Mouse (Mus musculus) MEL (cell line): ENCODE data around the gene Smyd1.

Source experiments
- EP300 ChIP-seq, 2 experiments: IDR thresholded peaks; 2 replicates each; pipeline ENCODE4 v1.6.1; 2011; ENCODE audit warnings: improper control_type of control experiment in 2 of 2, low read length in 2 of 2, low read depth in 1 of 2, mild to moderate bottlenecking in 1 of 2
- JUND ChIP-seq: IDR thresholded peaks from 2 replicates; pipeline ENCODE4 v1.6.1; 2011; ENCODE audit warnings: low read depth, mild to moderate bottlenecking, improper control_type of control experiment, low read length
- MAFK ChIP-seq: IDR thresholded peaks from 2 replicates; pipeline ENCODE4 v1.6.1; 2011; ENCODE audit warnings: low read depth, mild to moderate bottlenecking, low read length, improper control_type of control experiment, borderline replicate concordance

DNA sequence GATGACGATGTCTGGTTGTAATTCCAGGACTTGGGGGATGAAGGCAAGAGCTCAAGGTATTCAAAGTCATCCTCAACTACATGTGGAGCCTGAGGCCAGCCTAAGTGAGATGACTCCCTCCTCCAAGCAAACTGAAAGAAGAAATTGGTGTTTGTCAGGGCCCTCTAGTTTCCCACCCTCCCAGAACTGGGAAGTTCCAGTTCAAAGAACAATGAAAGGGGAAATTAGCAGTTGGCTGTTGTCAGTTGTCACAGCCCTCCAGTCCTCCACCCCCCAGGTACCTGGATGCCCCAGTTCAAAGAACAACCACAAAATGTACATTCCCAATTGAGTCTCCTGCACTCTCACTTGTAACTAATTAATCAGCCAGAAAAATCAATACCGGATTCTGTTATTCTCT, 113.3 kb downstream of the Smyd1 start:
- no peak for TF ChIP-seq JUND
- no peak for TF ChIP-seq EP300 (IDR thresholded peaks at IDR 0.05; ENCODE audit: low read depth in 1 of 2, low read length in 2 of 2)
- TF ChIP-seq MAFK: no peak
